Mouse (Mus musculus): ENCODE data around the gene AW011738. TPM values are rescaled to one million over a fixed set of nuclear protein-coding genes. Genes with fewer than 3 reads are reported as not detected.

The AW011738 gene
- polyA plus RNA-seq (2012; fragmentation: generic; extraction: Trizol): 0.29 TPM
- long read RNA-seq, experiment 1: 0 reads
- long read RNA-seq, experiment 2: 0 reads

DNA sequence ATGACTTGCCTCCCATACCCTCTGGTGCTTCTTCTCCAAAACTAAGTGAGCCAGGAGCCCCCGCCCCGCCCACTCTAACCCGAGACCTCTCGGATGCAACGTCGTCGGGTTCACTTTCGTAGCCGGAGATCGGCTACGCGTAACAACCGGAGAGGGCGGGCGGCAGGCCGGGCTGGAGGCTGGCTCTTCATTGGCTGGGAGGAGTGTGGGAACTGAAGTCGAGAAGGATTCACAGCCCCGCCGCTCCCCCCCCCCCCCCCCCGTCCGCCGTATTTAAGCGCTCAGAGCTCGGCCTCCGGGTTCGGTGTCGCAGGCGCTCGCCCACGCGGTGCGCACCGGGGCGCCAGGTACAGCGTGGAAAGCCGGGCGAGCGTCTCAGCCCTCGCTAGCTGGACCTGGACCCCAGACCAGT lies at the start of gene AW011738:
TSS of gene AW011738 (plus strand) at position 304 of the 412 bp plus-strand sequence.
- Histone ChIP-seq H3K36me3 (ENCODE audit: control insufficient read depth, insufficient read depth) (no peaks in the 10 kb centered on the region), H3K4me3 (ENCODE audit: insufficient read depth, poor library complexity, severe bottlenecking) (peak within 1 kb of the TSS; percentile 11), H3K79me3 (ENCODE audit: low read depth) (no peaks in the 10 kb centered on the region), H3ac (ENCODE audit: control insufficient read depth, insufficient read length, low read depth) (peak within 1 kb of the TSS; percentile 16), H3K79me2 (ENCODE audit: control insufficient read depth, insufficient read depth) (no peaks in the 10 kb centered on the region), H3K27me3 (ENCODE audit: control insufficient read depth, insufficient read depth, insufficient read length) (peaks cover 7% of the 10 kb centered on the region)
- TF ChIP-seq MYOG (IDR thresholded peaks at IDR 0.05; ENCODE audit: control insufficient read depth, extremely low read depth, insufficient read length): no peak
- TF ChIP-seq MAX (IDR thresholded peaks at IDR 0.05): no peak
- no peak for TF ChIP-seq CEBPB (IDR thresholded peaks at IDR 0.05; ENCODE audit: low read depth)
- no peak for TF ChIP-seq CTCF (IDR thresholded peaks at IDR 0.05; ENCODE audit: control insufficient read depth, insufficient read depth, insufficient read length)
- no peak for TF ChIP-seq MYOD1 (IDR thresholded peaks at IDR 0.05; ENCODE audit: control insufficient read depth, insufficient read length, low read depth)
- TF ChIP-seq USF1 (IDR thresholded peaks at IDR 0.05; ENCODE audit: low read depth): no peak
- no peak for TF ChIP-seq FOSL1 (IDR thresholded peaks at IDR 0.05; ENCODE audit: insufficient read depth, low read length, poor library complexity, severe bottlenecking)

DNA sequence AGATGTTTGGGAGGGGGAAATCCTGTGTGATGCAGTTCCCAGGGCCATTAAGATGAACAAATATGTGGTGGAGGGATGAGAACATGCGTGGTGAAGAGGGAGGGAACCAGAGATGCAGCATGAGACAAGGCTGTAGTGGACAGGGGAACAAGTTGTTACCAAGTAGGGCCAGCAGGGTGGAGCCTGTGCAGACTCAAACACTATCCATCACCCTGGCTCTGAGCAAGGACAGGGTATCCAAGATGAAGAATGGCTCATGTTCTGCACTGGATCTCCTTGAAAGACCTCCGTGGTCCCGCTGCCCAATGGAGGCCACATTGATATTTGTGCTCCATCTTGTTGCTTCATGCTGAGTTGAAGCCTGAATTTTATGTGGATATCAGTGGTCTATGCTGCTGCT lies 48.3 kb upstream of the AW011738 start:
- no peaks in the 10 kb centered on the region for H3K79me3 ChIP-seq (ENCODE audit: low read depth)
- H3ac ChIP-seq (ENCODE audit: control insufficient read depth, insufficient read length, low read depth): no peak overlapping the region
- H3K27me3 ChIP-seq (ENCODE audit: control insufficient read depth, insufficient read depth, insufficient read length): no peaks in the 10 kb centered on the region
- H3K79me2 ChIP-seq (ENCODE audit: control insufficient read depth, insufficient read depth): no peaks in the 10 kb centered on the region
- TF ChIP-seq USF1 (IDR thresholded peaks at IDR 0.05; ENCODE audit: low read depth) (no peak), FOSL1 (IDR thresholded peaks at IDR 0.05; ENCODE audit: insufficient read depth, low read length, poor library complexity, severe bottlenecking) (no peak), CTCF (IDR thresholded peaks at IDR 0.05; ENCODE audit: control insufficient read depth, insufficient read depth, insufficient read length) (no peak)
- H3K4me3 ChIP-seq (ENCODE audit: insufficient read depth, poor library complexity, severe bottlenecking): no peak overlapping the region
- no peaks in the 10 kb centered on the region for H3K36me3 ChIP-seq (ENCODE audit: control insufficient read depth, insufficient read depth)

DNA sequence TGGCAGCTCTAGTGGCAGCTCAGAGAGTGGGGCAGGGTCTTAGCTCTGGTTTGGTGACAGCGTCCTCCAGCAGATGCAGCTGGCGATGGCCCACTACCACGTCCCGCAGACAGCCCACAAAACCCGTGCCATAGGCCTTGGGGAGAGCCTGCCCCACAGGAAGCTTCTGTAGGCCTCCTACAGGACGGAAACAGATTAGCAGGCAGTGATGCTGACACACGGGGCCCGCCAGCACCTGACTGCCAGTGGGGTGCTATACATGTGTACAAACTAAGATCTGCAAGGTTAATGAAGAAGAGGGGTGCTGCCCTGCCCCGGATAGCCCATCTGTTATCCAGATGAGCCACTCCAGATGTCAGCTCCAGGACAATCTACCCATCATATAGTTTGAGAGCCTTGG lies 36.6 kb upstream of the AW011738 start:
- Histone ChIP-seq H3K79me2 (ENCODE audit: control insufficient read depth, insufficient read depth) (no peaks in the 10 kb centered on the region), H3K27me3 (ENCODE audit: control insufficient read depth, insufficient read depth, insufficient read length) (no peaks in the 10 kb centered on the region), H3K36me3 (ENCODE audit: control insufficient read depth, insufficient read depth) (no peaks in the 10 kb centered on the region), H3K4me3 (ENCODE audit: insufficient read depth, poor library complexity, severe bottlenecking) (no peak overlapping the region), H3K79me3 (ENCODE audit: low read depth) (no peaks in the 10 kb centered on the region), H3ac (ENCODE audit: control insufficient read depth, insufficient read length, low read depth) (no peak overlapping the region)
- TF ChIP-seq CEBPB (IDR thresholded peaks at IDR 0.05; ENCODE audit: low read depth) (no peak), MYOD1 (IDR thresholded peaks at IDR 0.05; ENCODE audit: control insufficient read depth, insufficient read length, low read depth) (no peak), MAX (IDR thresholded peaks at IDR 0.05) (no peak), FOSL1 (IDR thresholded peaks at IDR 0.05; ENCODE audit: insufficient read depth, low read length, poor library complexity, severe bottlenecking) (no peak), USF1 (IDR thresholded peaks at IDR 0.05; ENCODE audit: low read depth) (no peak), MYOG (IDR thresholded peaks at IDR 0.05; ENCODE audit: control insufficient read depth, extremely low read depth, insufficient read length) (no peak), CTCF (IDR thresholded peaks at IDR 0.05; ENCODE audit: control insufficient read depth, insufficient read depth, insufficient read length) (no peak)

DNA sequence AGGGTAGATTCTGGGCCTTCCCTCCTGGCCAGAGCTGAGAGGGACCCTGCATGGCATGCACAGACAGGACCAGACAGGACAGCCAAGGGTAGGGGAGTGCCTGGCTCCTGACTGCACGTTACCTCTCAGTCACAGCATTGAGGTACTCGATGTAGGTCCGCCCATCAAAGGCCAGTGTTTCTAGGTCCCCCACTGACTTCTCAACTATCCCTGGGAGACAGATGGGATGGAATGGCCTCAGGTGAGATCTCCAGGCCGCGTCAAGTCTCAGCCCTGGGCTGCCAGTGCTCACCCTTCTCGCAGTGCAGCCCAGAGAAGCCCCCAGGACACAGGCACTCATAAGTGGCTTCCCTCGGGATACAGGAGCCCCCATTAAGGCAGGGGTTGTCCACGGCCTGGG lies 34.5 kb upstream of the AW011738 start:
- Histone ChIP-seq H3K79me3 (ENCODE audit: low read depth) (no peaks in the 10 kb centered on the region), H3K36me3 (ENCODE audit: control insufficient read depth, insufficient read depth) (no peaks in the 10 kb centered on the region), H3K27me3 (ENCODE audit: control insufficient read depth, insufficient read depth, insufficient read length) (no peaks in the 10 kb centered on the region), H3ac (ENCODE audit: control insufficient read depth, insufficient read length, low read depth) (no peak overlapping the region), H3K79me2 (ENCODE audit: control insufficient read depth, insufficient read depth) (no peaks in the 10 kb centered on the region), H3K4me3 (ENCODE audit: insufficient read depth, poor library complexity, severe bottlenecking) (no peak overlapping the region)
- no peak for TF ChIP-seq MYOG (IDR thresholded peaks at IDR 0.05; ENCODE audit: control insufficient read depth, extremely low read depth, insufficient read length)
- no peak for TF ChIP-seq USF1 (IDR thresholded peaks at IDR 0.05; ENCODE audit: low read depth)
- TF ChIP-seq FOSL1 (IDR thresholded peaks at IDR 0.05; ENCODE audit: insufficient read depth, low read length, poor library complexity, severe bottlenecking): no peak
- TF ChIP-seq MAX (IDR thresholded peaks at IDR 0.05): no peak
- no peak for TF ChIP-seq MYOD1 (IDR thresholded peaks at IDR 0.05; ENCODE audit: control insufficient read depth, insufficient read length, low read depth)
- TF ChIP-seq CTCF (IDR thresholded peaks at IDR 0.05; ENCODE audit: control insufficient read depth, insufficient read depth, insufficient read length): no peak

DNA sequence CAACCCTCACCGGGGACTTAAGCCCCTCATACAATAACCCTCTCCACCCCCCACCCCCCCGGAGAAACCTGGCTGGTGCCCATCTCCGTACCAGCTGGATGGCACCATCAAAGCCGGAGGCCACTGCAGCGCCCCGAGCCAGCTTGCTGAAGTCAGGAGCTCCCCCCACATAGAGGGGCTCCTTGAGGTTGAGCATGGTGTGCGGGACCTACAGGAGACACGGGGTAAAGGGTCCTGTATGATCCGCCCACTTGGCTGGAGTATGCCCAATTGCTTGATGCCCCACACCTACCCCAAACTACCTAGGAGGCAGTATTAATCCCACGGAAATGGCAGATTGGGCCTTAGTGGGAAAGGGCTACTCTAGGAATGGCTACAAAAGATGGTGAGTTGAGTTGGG lies 34.0 kb upstream of the AW011738 start:
- no peaks in the 10 kb centered on the region for H3K79me3 ChIP-seq (ENCODE audit: low read depth)
- no peaks in the 10 kb centered on the region for H3K36me3 ChIP-seq (ENCODE audit: control insufficient read depth, insufficient read depth)
- no peaks in the 10 kb centered on the region for H3K79me2 ChIP-seq (ENCODE audit: control insufficient read depth, insufficient read depth)
- no peak overlapping the region for H3ac ChIP-seq (ENCODE audit: control insufficient read depth, insufficient read length, low read depth)
- no peak overlapping the region for H3K4me3 ChIP-seq (ENCODE audit: insufficient read depth, poor library complexity, severe bottlenecking)
- no peaks in the 10 kb centered on the region for H3K27me3 ChIP-seq (ENCODE audit: control insufficient read depth, insufficient read depth, insufficient read length)
- no peak for TF ChIP-seq USF1 (IDR thresholded peaks at IDR 0.05; ENCODE audit: low read depth)
- no peak for TF ChIP-seq FOSL1 (IDR thresholded peaks at IDR 0.05; ENCODE audit: insufficient read depth, low read length, poor library complexity, severe bottlenecking)
- no peak for TF ChIP-seq MAX (IDR thresholded peaks at IDR 0.05)
- no peak for TF ChIP-seq CEBPB (IDR thresholded peaks at IDR 0.05; ENCODE audit: low read depth)
- TF ChIP-seq CTCF (IDR thresholded peaks at IDR 0.05; ENCODE audit: control insufficient read depth, insufficient read depth, insufficient read length): no peak
- TF ChIP-seq MYOG (IDR thresholded peaks at IDR 0.05; ENCODE audit: control insufficient read depth, extremely low read depth, insufficient read length): no peak
- TF ChIP-seq MYOD1 (IDR thresholded peaks at IDR 0.05; ENCODE audit: control insufficient read depth, insufficient read length, low read depth): no peak

DNA sequence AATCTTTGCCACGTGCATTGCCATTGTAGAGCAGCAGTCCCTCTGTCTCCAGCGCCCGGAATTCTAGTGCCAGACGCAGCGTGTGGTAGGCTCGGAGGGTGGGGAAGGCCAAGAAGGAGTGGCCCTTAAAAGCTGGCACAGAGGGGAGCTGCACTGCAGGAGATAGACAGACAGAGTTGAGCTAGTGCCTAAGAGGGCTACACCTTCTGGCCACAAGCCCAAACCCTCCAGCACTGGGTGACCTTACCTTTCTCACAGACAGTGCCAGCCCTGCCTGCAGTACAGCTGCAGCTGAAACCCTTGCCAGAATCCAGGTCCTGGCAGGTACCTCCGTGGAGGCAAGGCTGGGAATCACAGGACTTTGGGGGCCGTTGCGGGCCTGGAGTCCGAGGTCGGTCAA lies 31.3 kb upstream of the AW011738 start:
- TF ChIP-seq FOSL1 (IDR thresholded peaks at IDR 0.05; ENCODE audit: insufficient read depth, low read length, poor library complexity, severe bottlenecking) (no peak), MYOD1 (IDR thresholded peaks at IDR 0.05; ENCODE audit: control insufficient read depth, insufficient read length, low read depth) (no peak), CTCF (IDR thresholded peaks at IDR 0.05; ENCODE audit: control insufficient read depth, insufficient read depth, insufficient read length) (no peak), MAX (IDR thresholded peaks at IDR 0.05) (no peak), CEBPB (IDR thresholded peaks at IDR 0.05; ENCODE audit: low read depth) (no peak), USF1 (IDR thresholded peaks at IDR 0.05; ENCODE audit: low read depth) (no peak), MYOG (IDR thresholded peaks at IDR 0.05; ENCODE audit: control insufficient read depth, extremely low read depth, insufficient read length) (no peak)
- no peak overlapping the region for H3ac ChIP-seq (ENCODE audit: control insufficient read depth, insufficient read length, low read depth)
- no peaks in the 10 kb centered on the region for H3K36me3 ChIP-seq (ENCODE audit: control insufficient read depth, insufficient read depth)
- H3K4me3 ChIP-seq (ENCODE audit: insufficient read depth, poor library complexity, severe bottlenecking): no peak overlapping the region
- no peaks in the 10 kb centered on the region for H3K79me2 ChIP-seq (ENCODE audit: control insufficient read depth, insufficient read depth)
- no peaks in the 10 kb centered on the region for H3K27me3 ChIP-seq (ENCODE audit: control insufficient read depth, insufficient read depth, insufficient read length)
- H3K79me3 ChIP-seq (ENCODE audit: low read depth): no peaks in the 10 kb centered on the region

Measured in C2C12 (cell line).